Comparison of ENCODE assay signal across 7 mouse cellular contexts in genomic region chr11:33200764-33201625, GRCm38 (mm10). TPM values are rescaled to one million over a fixed set of nuclear protein-coding genes. Genes with fewer than 3 reads are reported as not detected.
DNase-seq lines count a peak whose midpoint lies in the region; ATAC-seq lines count a peak whose summit lies in the region.

No protein-coding gene starts in this region.

- peaks cover 98% of the 10 kb centered on the region for H3K27me3 ChIP-seq in limb, embryonic 15.5 days
- peaks cover 100% of the 10 kb centered on the region for H3K27me3 ChIP-seq in stomach, embryonic 15.5 days (replicated peaks)

- DNase-seq in ovary, postnatal 36 days (ENCODE audit: low spot score) = peak; percentile 32
- no peak for DNase-seq in ovary, postnatal 14 days (ENCODE audit: low spot score)
- DNase-seq in cerebellum, postnatal 36 days = peak; percentile 46 to 55
- no peak for DNase-seq in spleen, adult 18-20 months

- no peaks in the 10 kb centered on the region for H3K9me3 ChIP-seq in limb, embryonic 15.5 days
- no peaks in the 10 kb centered on the region for H3K9me3 ChIP-seq in stomach, embryonic 15.5 days

- peak; percentile 4 to 6; a peak in 1 of 4 replicates for ATAC-seq in hematopoietic stem cell, adult 5-6 weeks (replicated peaks in 1 of 2; ENCODE audit: insufficient read depth in 1 of 2, low FRiP score in 2 of 2, low TSS enrichment in 1 of 2, low read depth in 1 of 2, poor library complexity in 2 of 2, severe bottlenecking in 2 of 2)
- ATAC-seq in limb, embryonic 15.5 days (ENCODE audit: insufficient number of reproducible peaks, low FRiP score, low TSS enrichment, low read depth) = peak; percentile 54
- 0 out of 2 replicates have a peak, but pooled peaks have one; percentile 20 for ATAC-seq in stomach, embryonic 15.5 days (ENCODE audit: insufficient read depth, low FRiP score, low read depth)

- H3K36me3 ChIP-seq in limb, embryonic 15.5 days = no peaks in the 10 kb centered on the region
- H3K36me3 ChIP-seq in stomach, embryonic 15.5 days = no peaks in the 10 kb centered on the region

- H3K4me1 ChIP-seq in limb, embryonic 15.5 days = peaks cover 54% of the 10 kb centered on the region
- peaks cover 38% of the 10 kb centered on the region for H3K4me1 ChIP-seq in stomach, embryonic 15.5 days

- H3K4me2 ChIP-seq in limb, embryonic 15.5 days = peak overlapping the region; percentile 77
- H3K4me2 ChIP-seq in stomach, embryonic 15.5 days = peak overlapping the region; percentile 62

- peak overlapping the region; percentile 37 for H3K4me3 ChIP-seq in limb, embryonic 15.5 days
- peak overlapping the region; percentile 33 for H3K4me3 ChIP-seq in stomach, embryonic 15.5 days (replicated peaks)

- no peak overlapping the region for H3K9ac ChIP-seq in limb, embryonic 15.5 days
- H3K9ac ChIP-seq in stomach, embryonic 15.5 days = no peak overlapping the region

- WGBS in limb, embryonic 15.5 days = 1% methylated on average over 75 of the region's 76 CpGs
- 1% methylated on average over 67 of the region's 76 CpGs for WGBS in stomach, embryonic 15.5 days

- H3K27ac ChIP-seq in limb, embryonic 15.5 days = no peak overlapping the region
- no peak overlapping the region for H3K27ac ChIP-seq in stomach, embryonic 15.5 days

RNA-seq across cellular contexts. Expression of gene Tlx3, which starts 2.4 kb away (rescaled TPM):
- not detected in 2 replicates for total RNA-seq in hematopoietic stem cell, adult 5-6 weeks (2017)
- polyA plus RNA-seq in limb, embryonic 15.5 days (2015; fragmentation: Nextera tagmentation; extraction: Ambion mirVana) = not detected in 2 replicates
- 0.08 TPM in 1 of 2 replicates, not detected in the other for polyA plus RNA-seq in stomach, embryonic 15.5 days (2015; fragmentation: Nextera tagmentation; extraction: Ambion mirVana)

RNA-seq across cellular contexts. Expression of gene Npm1, which starts 38.0 kb away (rescaled TPM):
- total RNA-seq in hematopoietic stem cell, adult 5-6 weeks (2017) = 2,529 and 3,030 TPM in 2 replicates
- polyA plus RNA-seq in limb, embryonic 15.5 days (2015; fragmentation: Nextera tagmentation; extraction: Ambion mirVana) = 706 and 898 TPM in 2 replicates
- 849 and 936 TPM in 2 replicates for polyA plus RNA-seq in stomach, embryonic 15.5 days (2015; fragmentation: Nextera tagmentation; extraction: Ambion mirVana)

RNA-seq across cellular contexts. Expression of gene Fgf18, which starts 53.8 kb away (rescaled TPM):
- total RNA-seq in hematopoietic stem cell, adult 5-6 weeks (2017) = not detected in 2 replicates
- 14.5 and 18.4 TPM in 2 replicates for polyA plus RNA-seq in limb, embryonic 15.5 days (2015; fragmentation: Nextera tagmentation; extraction: Ambion mirVana)
- polyA plus RNA-seq in stomach, embryonic 15.5 days (2015; fragmentation: Nextera tagmentation; extraction: Ambion mirVana) = 3.7 and 4.1 TPM in 2 replicates

Comparison
In these comparisons a context has a peak if more than half of its experiments do, and no peak if none do; other contexts are left out.
1. DNase-seq: peak in ovary, postnatal 36 days (single experiment) and cerebellum, postnatal 36 days (2 of 2); none in ovary, postnatal 14 days (single experiment) and spleen, adult 18-20 months (0 of 2).
2. Peak in every context shown above with its lines, with median percentiles within 50 percentile points of each other: ATAC-seq.